Mouse (Mus musculus): ENCODE data around the gene Artn.

DNA sequence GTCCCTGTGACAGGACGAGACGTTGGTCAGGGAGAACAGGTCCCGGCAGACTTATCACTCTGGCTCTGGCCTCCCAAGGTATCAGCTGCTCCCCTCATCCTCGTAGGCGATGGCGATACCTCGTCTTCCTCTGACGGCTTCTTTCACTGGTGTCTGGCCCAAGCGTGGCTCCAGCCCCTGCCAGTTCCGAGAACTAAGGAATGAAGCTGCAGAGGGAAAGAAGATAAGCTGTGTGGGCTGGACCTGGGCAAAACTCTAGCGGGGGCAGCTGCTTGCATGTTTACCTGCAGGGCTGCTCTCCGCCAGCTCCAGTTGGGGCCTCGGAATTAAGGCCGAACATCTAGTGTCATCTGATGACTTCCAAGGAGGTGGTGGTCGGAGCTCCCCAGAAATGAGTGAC, 40.1 kb downstream of the Artn start:
- no peak for TF ChIP-seq CTCF (IDR thresholded peaks at IDR 0.05)
- TF ChIP-seq POLR2A (IDR thresholded peaks at IDR 0.05; ENCODE audit: insufficient read depth, low read depth, low read length), result no peak
- TF ChIP-seq EP300 (IDR thresholded peaks at IDR 0.05; ENCODE audit: insufficient read depth, low read depth, low read length), result no peak

All from heart, adult 2 months (tissue).